Mouse (Mus musculus) heart, postnatal 0 days (tissue): ENCODE results near the gene Cpeb1. TPM values are rescaled to one million over a fixed set of nuclear protein-coding genes. Genes with fewer than 3 reads are reported as not detected.
"Not testable (repeated sequence)": the region's sequence is repeated elsewhere in the genome, so short reads cannot be mapped to it uniquely, and the experiment has no call there.

Experiments used
- ATAC-seq: fragments of 200-750 bp; cut with Nextera tagmentation; 2 replicates; pipeline ENCODE4 v1.8.0; 2017; ENCODE audit warnings: low read depth, moderate number of reproducible peaks, moderate library complexity; ENCODE audit not compliant: insufficient read depth
- DNase-seq: peaks from one replicate; pipeline ENCODE4 v3.0.0-alpha.2; 2016; ENCODE audit warnings: low spot score
- H3K27ac ChIP-seq: fragments of 300-500 bp; sonication (generic); 2 replicates; pipeline ENCODE4 v1.5.1; 2014; ENCODE audit warnings: low read depth, mild to moderate bottlenecking
- H3K27me3 ChIP-seq: fragments of 300-500 bp; sonication (generic); 2 replicates; pipeline ENCODE4 v1.6.1; 2014; ENCODE audit warnings: low read length, mixed read lengths; ENCODE audit not compliant: control insufficient read depth, insufficient read depth
- H3K36me3 ChIP-seq: fragments of 300-500 bp; sonication (generic); replicated peaks from 2 replicates; pipeline ENCODE4 v1.6.1; 2014; ENCODE audit warnings: low read length, mixed read lengths; ENCODE audit not compliant: control insufficient read depth, insufficient read depth
- H3K4me1 ChIP-seq: fragments of 300-500 bp; sonication (generic); 2 replicates; pipeline ENCODE4 v1.6.1; 2014; ENCODE audit warnings: antibody characterized with exemption; ENCODE audit not compliant: control insufficient read depth, insufficient read depth
- H3K4me2 ChIP-seq: fragments of 300-500 bp; sonication (generic); 2 replicates; pipeline ENCODE4 v1.6.1; 2014; ENCODE audit warnings: low read depth, mild to moderate bottlenecking, low read length, moderate library complexity
- H3K4me3 ChIP-seq: fragments of 300-500 bp; sonication (generic); 2 replicates; pipeline ENCODE4 v1.5.1; 2014; ENCODE audit warnings: low read depth, low read length
- H3K9ac ChIP-seq: fragments of 300-500 bp; sonication (generic); replicated peaks from 2 replicates; pipeline ENCODE4 v1.6.1; 2014; ENCODE audit warnings: low read depth, low read length, mixed read lengths
- H3K9me3 ChIP-seq: fragments of 300-500 bp; sonication (generic); replicated peaks from 2 replicates; pipeline ENCODE4 v1.6.1; 2016; ENCODE audit warnings: low read length; ENCODE audit not compliant: control insufficient read depth
- CTCF ChIP-seq: IDR thresholded peaks from 2 replicates; pipeline ENCODE4 v1.5.1; 2016; ENCODE audit warnings: antibody characterized with exemption, control low read depth, low read depth
- EP300 ChIP-seq: IDR thresholded peaks from 2 replicates; pipeline ENCODE4 v1.6.1; 2016; ENCODE audit warnings: antibody characterized with exemption, low read depth
- WGBS: fragments of 180-500 bp; shearing (Covaris S2); extraction: QIAGEN DNeasy Blood & Tissue Kit; methylation state at CpG from one replicate; pipeline ENCODE4 v1.1.7; 2014; 5-methylcytosine and 5-hydroxymethylcytosine counted together
- polyA plus RNA-seq: library from polyadenylated mRNA; unstranded; fragments of >200 nt; fragmentation: Nextera tagmentation; extraction: Ambion mirVana; gene quantifications from 2 replicates; pipeline ENCODE4 v1.2.1, GENCODE M21; 2015
- total RNA-seq: library from RNA; depleted of rRNA; stranded (reverse); fragments of >200 nt; gene quantifications from 2 replicates; pipeline ENCODE4 v1.2.3, GENCODE M21; 2014; ENCODE audit warnings: low replicate concordance

Cpeb1 gene
- total and polyA plus RNA-seq, 2 experiments from 2014 or later: 1.3 to 2.2 TPM

GRCm38 (mm10) chr7:81489649-81490048, 34.4 kb upstream of the Cpeb1 start:
- Histone ChIP-seq H3K9ac (no peak overlapping the region), H3K4me1 (no peaks in the 10 kb centered on the region), H3K4me2 (no peak overlapping the region), H3K9me3 (no peaks in the 10 kb centered on the region), H3K27me3 (peaks cover 26% of the 10 kb centered on the region), H3K36me3 (no peaks in the 10 kb centered on the region), H3K27ac (no peak overlapping the region), H3K4me3 (no peak overlapping the region)
- DNase-seq (no peak), ATAC-seq (no peak)
- 13% methylated on average over 9 of the region's 9 CpGs for WGBS
- TF ChIP-seq CTCF: no peak
- no peak for TF ChIP-seq EP300

- ATAC-seq: no peak
- WGBS: 9% methylated on average over 8 of the region's 8 CpGs
- TF ChIP-seq CTCF (no peak), EP300 (no peak)
These were observed 25.5 kb upstream of the Cpeb1 start for GRCm38 (mm10) chr7:81480800-81481199.

GRCm38 (mm10) chr7:81479531-81480090, 24.3 kb upstream of the Cpeb1 start:
- Histone ChIP-seq H3K9me3 (no peaks in the 10 kb centered on the region), H3K4me3 (no peak overlapping the region), H3K4me1 (no peaks in the 10 kb centered on the region), H3K27ac (no peak overlapping the region), H3K9ac (no peak overlapping the region), H3K27me3 (peaks cover 15% of the 10 kb centered on the region; the same call in 1 of the 2 replicates), H3K36me3 (no peaks in the 10 kb centered on the region), H3K4me2 (no peak overlapping the region)
- DNase-seq (no peak), ATAC-seq (no peak)
- 57% methylated on average over 3 of the region's 3 CpGs for WGBS
- no peak for TF ChIP-seq CTCF
- TF ChIP-seq EP300: no peak

More at GRCm38 (mm10) chr7:81480800-81481199, 25.5 kb upstream of the Cpeb1 start:
- Histone ChIP-seq H3K4me3 (no peak overlapping the region), H3K4me1 (no peaks in the 10 kb centered on the region), H3K4me2 (no peak overlapping the region), H3K9ac (no peak overlapping the region), H3K27me3 (peaks cover 15% of the 10 kb centered on the region; the same call in 1 of the 2 replicates), H3K27ac (no peak overlapping the region), H3K36me3 (no peaks in the 10 kb centered on the region), H3K9me3 (no peaks in the 10 kb centered on the region)
- no peak for DNase-seq

GRCm38 (mm10) chr7:81478261-81478660, 23.0 kb upstream of the Cpeb1 start:
- H3K9me3 ChIP-seq, DNase-seq, H3K36me3 ChIP-seq, H3K27ac ChIP-seq, H3K4me2 ChIP-seq, H3K4me1 ChIP-seq, H3K4me3 ChIP-seq, ATAC-seq, H3K9ac ChIP-seq: not testable (repeated sequence)
- peaks cover 15% of the 10 kb centered on the region; the same call in 1 of the 2 replicates for H3K27me3 ChIP-seq

DNA sequence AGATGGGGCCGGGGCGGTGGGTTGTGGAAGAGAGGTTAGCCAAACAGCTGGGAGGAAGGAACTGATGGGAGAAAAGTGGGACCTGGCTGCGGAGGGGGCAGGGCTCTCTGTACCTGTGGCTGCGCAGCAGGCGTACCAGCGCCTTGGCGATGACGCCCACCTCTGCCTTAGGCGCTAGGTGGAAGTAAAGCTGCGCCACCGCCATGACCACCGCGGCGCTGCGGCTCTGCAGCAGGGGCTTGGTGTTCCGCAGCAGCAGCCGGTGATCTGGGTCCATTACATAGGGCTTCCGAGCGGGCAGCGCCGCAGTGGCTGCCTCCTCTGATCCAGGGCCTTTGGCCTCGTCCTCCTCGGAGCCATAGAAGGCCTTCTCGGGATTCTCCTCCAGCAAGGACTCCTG, 21.6 kb upstream of the Cpeb1 start:
- no peak for ATAC-seq
- no peak overlapping the region for H3K27ac ChIP-seq

GRCm38 (mm10) chr7:81475221-81475620, 20.0 kb upstream of the Cpeb1 start:
- H3K36me3 ChIP-seq: no peaks in the 10 kb centered on the region
- H3K9me3 ChIP-seq: no peaks in the 10 kb centered on the region
- no peak overlapping the region for H3K4me2 ChIP-seq
- ATAC-seq (no peak), DNase-seq (no peak)
- peaks cover 15% of the 10 kb centered on the region; the same call in 1 of the 2 replicates for H3K27me3 ChIP-seq
- no peak overlapping the region for H3K9ac ChIP-seq
- no peak for TF ChIP-seq CTCF
- no peak for TF ChIP-seq EP300
- H3K4me3 ChIP-seq: no peak overlapping the region
- WGBS: 72% methylated on average over 3 of the region's 3 CpGs
- no peaks in the 10 kb centered on the region for H3K4me1 ChIP-seq
- H3K27ac ChIP-seq: no peak overlapping the region

More for the DNA sequence above, 21.6 kb upstream of the Cpeb1 start:
- peaks cover 15% of the 10 kb centered on the region; the same call in 1 of the 2 replicates for H3K27me3 ChIP-seq
- DNase-seq: no peak
- no peak overlapping the region for H3K4me3 ChIP-seq
- no peaks in the 10 kb centered on the region for H3K36me3 ChIP-seq
- 5% methylated on average over 24 of the region's 24 CpGs for whole genome bisulfite sequencing
- H3K9me3 ChIP-seq: no peaks in the 10 kb centered on the region
- TF ChIP-seq CTCF (no peak), EP300 (no peak)
- H3K9ac ChIP-seq: no peak overlapping the region
- H3K4me1 ChIP-seq: no peaks in the 10 kb centered on the region
- no peak overlapping the region for H3K4me2 ChIP-seq
